Mouse (Mus musculus) naive thymus-derived CD4-positive, alpha-beta T cell, adult 5 months (primary cell): ENCODE results near the gene 2310007B03Rik. TPM values are rescaled to one million over a fixed set of nuclear protein-coding genes. Genes with fewer than 3 reads are reported as not detected.

Experiments used
- polyA plus RNA-seq: library from polyadenylated mRNA; unstranded; fragments of 100-300 nt; shearing (Covaris generic); gene quantifications from one replicate; pipeline ENCODE4 v1.2.1, GENCODE M21; 2017

2310007B03Rik gene
- not detected for polyA plus RNA-seq

DNA sequence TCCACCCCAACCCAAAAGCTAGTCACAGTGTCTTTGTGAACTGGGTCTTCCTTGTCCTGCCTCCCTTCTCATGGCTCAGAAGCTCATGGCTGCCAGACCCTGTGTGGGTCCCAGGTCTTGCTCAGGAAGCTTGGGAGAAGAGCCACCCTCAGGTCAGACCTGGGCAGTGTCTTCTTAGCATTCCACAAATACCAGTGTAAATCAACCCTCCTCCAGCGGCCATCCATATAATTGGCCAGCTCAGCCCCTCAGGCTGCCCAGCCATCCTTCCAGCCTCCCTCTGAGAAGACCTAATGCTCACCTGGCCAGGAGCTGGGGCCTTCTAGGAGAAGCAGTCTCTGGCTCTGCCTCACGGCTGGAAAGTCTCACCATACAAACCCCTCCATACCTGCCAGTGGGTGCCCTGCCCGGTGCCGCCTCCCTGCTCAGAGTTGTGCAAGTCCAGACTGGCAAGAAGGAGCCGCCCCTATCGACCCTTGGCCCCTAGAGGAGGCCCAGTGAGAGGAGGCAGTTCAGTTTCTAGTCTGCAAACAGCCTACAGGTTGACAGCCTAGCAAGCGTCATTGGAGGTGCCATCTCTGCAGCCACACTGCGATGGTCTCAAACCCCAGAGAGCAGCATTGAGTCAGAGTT, at the start of gene 2310007B03Rik:
Gene 2310007B03Rik (minus strand): TSS at position 448 of the 633 bp plus-strand sequence.

DNA sequence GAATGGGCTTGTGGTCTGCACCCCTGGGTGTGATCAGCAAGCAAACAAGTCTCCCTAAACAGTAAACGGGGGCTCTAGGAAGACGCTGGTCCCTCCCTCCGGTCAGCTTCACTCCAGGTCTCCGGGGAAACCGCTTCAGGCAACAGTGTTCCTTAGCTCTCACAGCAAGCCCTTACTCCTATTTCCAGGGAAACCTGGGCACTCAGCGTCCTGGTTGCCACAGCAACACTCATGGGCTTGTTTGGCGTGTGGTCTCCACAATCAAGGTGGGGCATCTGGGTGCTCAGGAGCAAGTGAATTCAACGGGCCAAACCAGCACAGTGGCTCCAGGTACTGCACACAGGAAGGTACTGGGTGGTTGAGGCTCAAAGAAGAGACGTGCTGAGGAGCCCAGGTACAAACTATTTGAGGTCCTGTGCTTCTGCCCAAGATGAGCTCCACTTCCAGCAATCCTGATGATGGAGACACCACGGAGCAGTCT, 7.6 kb upstream of the 2310007B03Rik start, which contains the start of gene Crocc2:
Gene Crocc2 (plus strand): TSS at position 431 of the 481 bp plus-strand sequence.

DNA sequence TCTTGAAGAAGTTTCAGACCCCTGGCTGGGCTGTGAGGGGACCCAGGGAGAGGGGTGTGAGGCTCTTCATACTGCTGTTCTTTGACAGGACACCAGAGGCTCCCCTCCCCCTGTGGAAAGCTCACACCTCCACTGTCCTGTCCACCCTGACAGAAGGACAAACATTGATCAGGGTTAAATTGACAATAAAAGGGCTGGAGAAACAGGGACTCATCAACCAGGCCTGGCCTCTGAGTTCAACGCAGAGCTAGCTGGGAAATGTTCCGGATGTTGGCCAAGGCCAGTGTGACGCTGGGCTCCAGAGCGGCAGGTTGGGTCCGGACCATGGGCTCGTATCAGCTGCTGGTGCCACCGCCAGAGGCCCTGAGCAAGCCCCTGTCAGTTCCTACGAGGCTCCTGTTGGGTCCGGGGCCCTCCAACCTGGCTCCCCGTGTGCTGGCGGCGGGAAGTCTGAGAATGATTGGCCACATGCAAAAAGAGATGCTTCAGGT, 25.7 kb downstream of the 2310007B03Rik start, which contains the start of gene Agxt:
Gene Agxt (plus strand): TSS at position 205 of the 491 bp plus-strand sequence.

DNA sequence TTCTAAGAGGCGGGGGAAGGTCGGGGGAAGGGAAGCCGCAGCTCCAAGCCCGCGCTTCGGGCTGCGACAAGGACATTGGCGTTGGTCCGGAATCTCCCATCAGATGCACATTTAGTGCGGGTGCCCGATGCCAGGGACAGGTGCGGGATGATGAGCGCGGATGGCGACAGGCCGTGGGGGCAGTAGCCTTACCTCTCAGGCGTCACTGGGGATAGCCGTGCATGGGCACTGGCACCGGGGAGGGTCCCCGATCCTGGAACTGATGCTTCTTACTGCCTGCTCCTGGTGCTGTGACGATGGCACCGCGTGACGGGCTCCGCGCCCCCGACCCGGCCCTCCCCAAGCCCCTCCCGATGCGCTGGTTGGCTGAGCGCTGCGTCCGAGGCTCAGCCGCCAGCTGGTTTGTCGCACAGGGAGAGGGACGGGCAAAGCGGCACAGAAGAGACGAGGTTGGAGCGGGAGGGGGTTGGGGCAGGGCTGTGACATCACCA, 59.1 kb downstream of the 2310007B03Rik start, which contains the start of gene Kif1a:
Gene Kif1a (minus strand): TSS at position 381 of the 491 bp plus-strand sequence.

Other genes starting within 250 kb of the 2310007B03Rik start
- gene Capn10, start 226.6 kb downstream of the 2310007B03Rik start, polyA plus RNA-seq = 10.9 TPM
- gene Gpr35, start 210.1 kb downstream of the 2310007B03Rik start, polyA plus RNA-seq = not detected
- not detected for gene Aqp12, start 154.6 kb downstream of the 2310007B03Rik start, polyA plus RNA-seq
- not detected for gene Kif1a, start 59.0 kb downstream of the 2310007B03Rik start, polyA plus RNA-seq
- not detected for gene Agxt, start 25.7 kb downstream of the 2310007B03Rik start, polyA plus RNA-seq
- not detected for gene Crocc2, start 7.8 kb upstream of the 2310007B03Rik start, polyA plus RNA-seq
- gene Sned1, start 74.9 kb upstream of the 2310007B03Rik start, polyA plus RNA-seq = not detected
- 7.9 TPM for gene Mterf4, start 145.0 kb upstream of the 2310007B03Rik start, polyA plus RNA-seq
- gene Ppp1r7, start 181.9 kb upstream of the 2310007B03Rik start, polyA plus RNA-seq = 39.5 TPM
- 0.31 TPM for gene Pask, start 182.5 kb upstream of the 2310007B03Rik start, polyA plus RNA-seq
- gene Ano7, start 213.0 kb upstream of the 2310007B03Rik start, polyA plus RNA-seq = not detected